Mouse (Mus musculus) ZHBTc4 (cell line): ENCODE data around the gene Fam206a.

Experiments used
- DNase-seq: peaks from one replicate; pipeline ENCODE4 v3.0.0-alpha.2; 2011; ENCODE audit warnings: low read depth, low spot score

Fam206a gene

GRCm38 (mm10) chr4:56843963-56844362, 41.8 kb downstream of the Fam206a start:
- DNase-seq: peak; percentile 72

- peak; percentile 46 for DNase-seq
Observed at GRCm38 (mm10) chr4:56844911-56845310, 42.8 kb downstream of the Fam206a start.

DNA sequence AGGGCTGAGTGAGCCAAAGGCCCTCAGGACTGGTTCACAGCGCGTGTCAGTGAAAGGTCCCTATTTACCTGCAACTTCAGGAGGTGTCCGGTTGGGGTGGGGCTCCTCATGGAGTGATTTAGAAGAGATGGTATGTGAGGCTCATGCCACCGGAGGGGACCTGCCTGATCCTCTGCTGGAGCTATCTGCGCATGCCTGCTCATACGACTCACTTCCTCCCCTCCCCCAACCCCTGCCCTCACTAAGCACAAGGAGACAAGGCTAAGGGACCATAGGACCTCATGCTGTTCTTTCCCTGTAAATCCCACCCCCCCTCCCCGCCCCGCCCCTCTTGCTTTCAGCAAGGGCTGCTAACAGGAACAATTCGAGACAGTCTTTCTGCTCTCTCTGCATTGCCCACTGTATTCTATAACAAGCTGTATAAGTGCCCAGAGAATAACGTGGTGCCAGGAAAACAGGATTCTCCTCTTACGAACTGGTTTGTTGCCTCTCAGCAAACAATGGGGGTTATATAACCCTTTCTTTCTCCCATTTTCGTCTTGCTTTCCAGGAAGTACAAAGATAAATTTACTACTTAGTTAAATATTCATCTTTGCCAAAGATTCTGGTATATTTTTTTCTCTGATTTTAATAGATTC, 43.9 kb downstream of the Fam206a start:
- peak; percentile 96 for DNase-seq

GRCm38 (mm10) chr4:56847400-56847799, 45.3 kb downstream of the Fam206a start:
- no peak for DNase-seq

- no peak for DNase-seq
Observed at GRCm38 (mm10) chr4:56848044-56848443, 45.9 kb downstream of the Fam206a start.

GRCm38 (mm10) chr4:56850724-56851123, 48.6 kb downstream of the Fam206a start:
- DNase-seq: no peak

GRCm38 (mm10) chr4:56855935-56856334, 53.8 kb downstream of the Fam206a start:
- no peak for DNase-seq

- DNase-seq: no peak
Observed at GRCm38 (mm10) chr4:56856371-56856949, 54.3 kb downstream of the Fam206a start.

DNA sequence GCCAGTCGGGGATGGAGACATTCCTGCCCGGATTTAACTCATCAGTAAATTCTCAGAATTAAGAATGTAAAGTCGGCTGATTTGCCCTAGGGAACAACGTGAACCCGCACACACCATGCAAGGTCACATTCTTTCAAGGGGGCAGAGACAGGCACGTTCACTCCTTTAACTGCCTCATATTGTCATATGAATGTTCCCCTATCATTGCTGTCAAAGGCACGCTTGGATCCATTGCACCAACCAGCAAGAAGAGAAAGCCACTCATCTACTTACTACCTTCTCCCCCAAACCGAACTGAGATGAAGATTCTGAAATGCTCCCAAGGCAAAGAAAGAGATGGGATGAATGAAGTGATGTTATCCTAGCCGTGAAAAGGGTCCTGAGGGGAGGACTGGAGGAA, 56.6 kb downstream of the Fam206a start:
- peak; percentile 85 for DNase-seq
